Mouse (Mus musculus): ENCODE results near the gene Atrnl1.

DNA sequence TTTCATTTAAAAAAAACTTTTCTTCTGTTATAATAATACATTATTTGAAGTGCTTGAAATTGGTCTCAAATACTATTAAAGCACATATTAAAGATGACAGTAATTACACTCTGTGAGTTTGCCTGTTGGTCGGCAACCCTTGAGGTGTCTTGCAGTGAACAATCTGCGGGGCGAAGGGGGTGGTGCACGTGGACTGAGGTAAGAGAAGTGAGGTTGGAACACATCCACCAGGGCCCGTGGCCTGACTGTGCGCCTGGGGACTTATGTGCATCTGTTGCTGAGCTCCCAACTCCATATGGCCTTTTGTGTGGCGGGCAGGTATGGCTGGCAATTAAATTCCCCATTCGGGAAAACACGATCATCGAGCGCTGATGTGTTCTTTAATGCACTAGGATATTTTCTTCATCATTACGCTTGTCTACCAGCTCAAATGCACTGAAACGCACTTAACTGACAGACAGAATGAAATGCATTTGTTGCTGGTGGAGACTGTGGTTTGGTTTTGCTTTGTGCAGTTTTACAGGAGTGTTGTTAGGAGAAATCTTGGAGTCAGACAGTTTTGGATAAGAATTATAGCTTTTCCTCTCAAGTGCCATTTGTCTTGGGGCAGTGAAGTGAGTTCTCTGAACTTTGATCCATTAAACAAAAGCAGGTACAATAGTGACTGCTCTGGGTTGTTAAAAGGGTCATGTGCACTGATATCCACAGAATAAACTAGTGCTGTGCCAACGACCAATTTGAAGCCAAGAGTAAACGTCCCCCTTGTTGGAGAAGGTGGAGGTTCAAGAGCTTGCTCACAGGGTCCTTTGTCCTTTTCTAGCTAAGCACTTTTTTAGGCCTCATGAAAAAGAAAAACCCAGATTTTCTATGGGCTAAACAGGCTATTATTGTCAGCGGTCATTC lies 351.2 kb downstream of the Atrnl1 start:
- TF ChIP-seq CTCF (IDR thresholded peaks at IDR 0.05; ENCODE audit: control insufficient read depth, insufficient read depth, low read length) (no peak), POLR2A (IDR thresholded peaks at IDR 0.05; ENCODE audit: borderline replicate concordance, control insufficient read depth, low read depth, low read length) (no peak)

All from bone marrow, adult 2 months (tissue).